Comparison of ENCODE assay signal across 8 mouse cellular contexts in genomic region chr2:181319248-181320102, GRCm38 (mm10). TPM values are rescaled to one million over a fixed set of nuclear protein-coding genes. Genes with fewer than 3 reads are reported as not detected.
DNase-seq lines count a peak whose midpoint lies in the region; ATAC-seq and TF ChIP-seq lines count a peak whose summit lies in the region.

Rtel1 (plus strand) TSS chr2:181319739.

- ATAC-seq in forebrain, embryonic 11.5 days (replicated peaks; ENCODE audit: low FRiP score), result peak; percentile 94
- peak; percentile 92 for ATAC-seq in heart, embryonic 16.5 days (replicated peaks; ENCODE audit: extremely low read depth, insufficient read depth, low FRiP score)
- peak; percentile 92 for ATAC-seq in liver, embryonic 16.5 days (ENCODE audit: low read depth)
- peak; percentile 91 for ATAC-seq in neural tube, embryonic 13.5 days (ENCODE audit: low read depth)

- 0 out of 2 replicates have a peak within 1 kb of the TSS, but pooled peaks have one; percentile 4 for H3K27ac ChIP-seq in forebrain, embryonic 11.5 days (ENCODE audit: low read depth, low read length)
- peak within 1 kb of the TSS; percentile 84 for H3K27ac ChIP-seq in heart, embryonic 16.5 days (ENCODE audit: low read length)
- H3K27ac ChIP-seq in liver, embryonic 16.5 days (ENCODE audit: low read length), result peak within 1 kb of the TSS; percentile 93
- H3K27ac ChIP-seq in neural tube, embryonic 13.5 days (replicated peaks), result peak within 1 kb of the TSS; percentile 75
- peak within 1 kb of the TSS; percentile 96 for H3K27ac ChIP-seq in testis, adult 2 months (ENCODE audit: control insufficient read depth, insufficient read depth, low read depth, low read length)

- H3K4me2 ChIP-seq in forebrain, embryonic 11.5 days (ENCODE audit: low read depth, low read length, severe bottlenecking), result peak within 1 kb of the TSS; percentile 62
- H3K4me2 ChIP-seq in heart, embryonic 16.5 days (ENCODE audit: low read depth, low read length), result peak within 1 kb of the TSS; percentile 70
- H3K4me2 ChIP-seq in liver, embryonic 16.5 days (ENCODE audit: low read depth, low read length), result peak within 1 kb of the TSS; percentile 89
- peak within 1 kb of the TSS; percentile 75 for H3K4me2 ChIP-seq in neural tube, embryonic 13.5 days

- DNase-seq in CD8-positive naive resting alpha-beta T cell, adult 2 months (ENCODE audit: low read depth in 2 of 2, low spot score in 2 of 2), result peak; percentile 69 to 80
- peak; percentile 83 for DNase-seq in c-Kit-positive CD71-negative TER-119-negative erythroid progenitor cells, embryonic 14.5 days (ENCODE audit: low read depth)
- peak; percentile 92 for DNase-seq in forebrain, embryonic 11.5 days (ENCODE audit: low spot score)
- DNase-seq in kidney, postnatal 36 days, result peak; percentile 78 to 89

- no peaks in the 10 kb centered on the region for H3K9me3 ChIP-seq in forebrain, embryonic 11.5 days (ENCODE audit: control insufficient read depth, low read length)
- no peaks in the 10 kb centered on the region for H3K9me3 ChIP-seq in heart, embryonic 16.5 days (replicated peaks; ENCODE audit: control insufficient read depth, low read length)
- H3K9me3 ChIP-seq in liver, embryonic 16.5 days (replicated peaks; ENCODE audit: control insufficient read depth, low read length), result no peaks in the 10 kb centered on the region
- no peaks in the 10 kb centered on the region for H3K9me3 ChIP-seq in neural tube, embryonic 13.5 days

- no peaks in the 10 kb centered on the region; the same call in 1 of the 2 replicates for H3K27me3 ChIP-seq in forebrain, embryonic 11.5 days (ENCODE audit: control insufficient read depth, insufficient read depth, low read length)
- H3K27me3 ChIP-seq in heart, embryonic 16.5 days (ENCODE audit: control insufficient read depth, insufficient read depth, low read length), result peaks cover 13% of the 10 kb centered on the region
- peaks cover 23% of the 10 kb centered on the region for H3K27me3 ChIP-seq in liver, embryonic 16.5 days (ENCODE audit: control insufficient read depth, insufficient read depth, low read depth, low read length)
- 0 out of 2 replicates have a peak, but pooled peaks cover 11% of the 10 kb centered on the region for H3K27me3 ChIP-seq in neural tube, embryonic 13.5 days
- no peaks in the 10 kb centered on the region for H3K27me3 ChIP-seq in testis, adult 2 months (ENCODE audit: control insufficient read depth, insufficient read depth, low read length)

- WGBS in forebrain, embryonic 11.5 days, result 7% methylated on average over 40 of the region's 40 CpGs
- 5% methylated on average over 40 of the region's 40 CpGs for whole genome bisulfite sequencing in heart, embryonic 16.5 days
- 4% methylated on average over 40 of the region's 40 CpGs for WGBS in liver, embryonic 16.5 days (ENCODE audit: insufficient replicate concordance)
- WGBS in neural tube, embryonic 13.5 days, result 7% methylated on average over 40 of the region's 40 CpGs

- peak; percentile 77; the same call in 1 of the 2 replicates for TF ChIP-seq POLR2A in testis, adult 2 months (IDR thresholded peaks at IDR 0.05; ENCODE audit: control insufficient read depth, low read depth, low read length)

- peaks cover 3% of the 10 kb centered on the region; the same call in 1 of the 2 replicates for H3K4me1 ChIP-seq in forebrain, embryonic 11.5 days (replicated peaks; ENCODE audit: control insufficient read depth, insufficient read depth, low read length)
- peaks cover 11% of the 10 kb centered on the region for H3K4me1 ChIP-seq in heart, embryonic 16.5 days (ENCODE audit: control insufficient read depth, insufficient read depth, low read length)
- H3K4me1 ChIP-seq in liver, embryonic 16.5 days (ENCODE audit: control insufficient read depth, low read depth, low read length), result peaks cover 15% of the 10 kb centered on the region
- peaks cover 21% of the 10 kb centered on the region for H3K4me1 ChIP-seq in neural tube, embryonic 13.5 days (replicated peaks)
- peaks cover 7% of the 10 kb centered on the region for H3K4me1 ChIP-seq in testis, adult 2 months (ENCODE audit: control insufficient read depth, insufficient read depth, low read length)

- no peak for TF ChIP-seq CTCF in testis, adult 2 months (IDR thresholded peaks at IDR 0.05; ENCODE audit: control insufficient read depth, insufficient read depth, insufficient replicate concordance, low read depth, low read length)

- H3K36me3 ChIP-seq in forebrain, embryonic 11.5 days (ENCODE audit: control insufficient read depth, insufficient read depth, low read length), result no peaks in the 10 kb centered on the region; the same call in 1 of the 2 replicates
- peaks cover 24% of the 10 kb centered on the region for H3K36me3 ChIP-seq in heart, embryonic 16.5 days (ENCODE audit: control insufficient read depth, insufficient read depth)
- H3K36me3 ChIP-seq in liver, embryonic 16.5 days (ENCODE audit: control insufficient read depth, insufficient read depth), result peaks cover 12% of the 10 kb centered on the region; the same call in 1 of the 2 replicates
- peaks cover 26% of the 10 kb centered on the region for H3K36me3 ChIP-seq in neural tube, embryonic 13.5 days
- H3K36me3 ChIP-seq in testis, adult 2 months (ENCODE audit: control insufficient read depth, insufficient read depth, low read length), result peaks cover 5% of the 10 kb centered on the region

- H3K9ac ChIP-seq in forebrain, embryonic 11.5 days (ENCODE audit: low read length), result peak within 1 kb of the TSS; percentile 58
- peak within 1 kb of the TSS; percentile 77 for H3K9ac ChIP-seq in heart, embryonic 16.5 days (ENCODE audit: low read length)
- H3K9ac ChIP-seq in liver, embryonic 16.5 days (ENCODE audit: low read depth, low read length), result peak within 1 kb of the TSS; percentile 80
- H3K9ac ChIP-seq in neural tube, embryonic 13.5 days, result peak within 1 kb of the TSS; percentile 67

- peak within 1 kb of the TSS; percentile 51 for H3K4me3 ChIP-seq in forebrain, embryonic 11.5 days (ENCODE audit: low read depth, low read length)
- H3K4me3 ChIP-seq in heart, embryonic 16.5 days (ENCODE audit: low read length), result peak within 1 kb of the TSS; percentile 71
- peak within 1 kb of the TSS; percentile 85 for H3K4me3 ChIP-seq in liver, embryonic 16.5 days (ENCODE audit: low read depth, low read length)
- H3K4me3 ChIP-seq in neural tube, embryonic 13.5 days, result peak within 1 kb of the TSS; percentile 66
- peak within 1 kb of the TSS; percentile 100 for H3K4me3 ChIP-seq in testis, adult 2 months (ENCODE audit: control insufficient read depth, low read depth, low read length)

RNA-seq across cellular contexts. Expression of gene Rtel1, which starts in this region (rescaled TPM):
- polyA plus RNA-seq in forebrain, embryonic 11.5 days (2014; fragmentation: Nextera tagmentation; extraction: Ambion mirVana), result 66.5 and 68.3 TPM in 2 replicates
- 23.8 and 25.9 TPM in 2 replicates for polyA plus RNA-seq in heart, embryonic 16.5 days (2015; fragmentation: Nextera tagmentation; extraction: Ambion mirVana)
- polyA plus RNA-seq in liver, embryonic 16.5 days (2015; fragmentation: Nextera tagmentation; extraction: Ambion mirVana), result 19.7 and 21.0 TPM in 2 replicates
- 28.8 and 30.1 TPM in 2 replicates for polyA plus RNA-seq in neural tube, embryonic 13.5 days (2015; fragmentation: Nextera tagmentation; extraction: Ambion mirVana)
- polyA plus RNA-seq in testis, adult 2 months (2012; rRNA removed), result 71.8 and 75.1 TPM in 2 replicates

Comparison
In these comparisons a context has a peak if more than half of its experiments do, and no peak if none do; other contexts are left out.
1. Peak in every context shown above with its lines: DNase-seq, ATAC-seq, H3K4me3 ChIP-seq and H3K27ac ChIP-seq.
2. H3K27ac ChIP-seq: peak in every context shown above with its lines; median percentile 96 in testis, adult 2 months; 93 in liver, embryonic 16.5 days; 84 in heart, embryonic 16.5 days; 75 in neural tube, embryonic 13.5 days; 4 in forebrain, embryonic 11.5 days.